Mouse (Mus musculus): ENCODE data around the gene Hrh1. TPM values are rescaled to one million over a fixed set of nuclear protein-coding genes. Genes with fewer than 3 reads are reported as not detected.

The Hrh1 gene
- polyA plus RNA-seq, 1 experiment from 2014 or later = 0.47 TPM

DNA sequence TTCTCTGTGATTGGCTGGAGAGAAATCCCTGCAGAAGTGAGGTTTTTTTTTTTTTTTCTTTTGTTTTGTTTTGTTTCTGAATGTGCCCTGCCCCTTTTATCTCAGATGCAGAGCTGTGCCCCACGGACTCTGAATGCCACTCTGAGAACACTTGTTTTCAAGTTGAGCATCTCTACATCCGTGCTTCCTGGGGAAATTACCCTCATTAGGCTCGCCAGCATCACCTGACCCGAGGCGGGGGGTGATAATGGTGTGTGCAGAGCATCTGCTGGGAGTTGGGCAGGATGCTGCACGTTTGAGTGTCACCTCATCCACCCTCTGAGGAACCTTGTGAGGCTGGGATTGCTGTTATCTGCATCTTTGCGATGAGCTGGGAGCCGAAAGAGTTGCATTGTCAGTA is 14.2 kb downstream of the Hrh1 start:
- ATAC-seq (replicated peaks; ENCODE audit: low FRiP score) = no peak

DNA sequence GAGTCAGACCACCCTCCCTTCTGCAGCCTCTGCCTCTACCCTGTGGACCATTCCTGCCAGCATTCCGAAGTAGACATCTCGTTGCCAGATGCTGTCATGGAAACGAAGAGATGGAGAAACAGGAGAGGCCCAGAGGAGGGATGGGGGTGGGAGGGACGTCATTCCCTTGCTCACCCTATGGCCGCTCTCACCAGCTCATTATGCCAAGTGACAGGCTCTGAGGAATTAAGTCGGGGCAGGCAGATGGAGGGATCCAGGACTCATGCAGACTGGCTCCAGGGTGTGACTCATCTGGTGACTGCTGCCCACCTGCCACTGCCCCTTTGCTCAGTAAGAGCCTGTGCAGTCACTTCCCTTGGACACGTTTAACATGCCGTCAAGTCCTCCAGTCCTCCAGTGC is 16.8 kb downstream of the Hrh1 start:
- 65% methylated on average over 8 of the region's 8 CpGs for WGBS
- Histone ChIP-seq H3K4me3 (ENCODE audit: low read depth, low read length) (no peak overlapping the region), H3K36me3 (ENCODE audit: control insufficient read depth, insufficient read depth, low read length) (no peaks in the 10 kb centered on the region), H3K27me3 (ENCODE audit: control insufficient read depth, insufficient read depth, low read length) (no peaks in the 10 kb centered on the region), H3K4me2 (ENCODE audit: low read depth, low read length, severe bottlenecking) (no peak overlapping the region), H3K9ac (ENCODE audit: low read length) (no peak overlapping the region), H3K4me1 (replicated peaks; ENCODE audit: control insufficient read depth, insufficient read depth, low read length) (no peaks in the 10 kb centered on the region; the same call in 1 of the 2 replicates), H3K9me3 (ENCODE audit: control insufficient read depth, low read length) (no peaks in the 10 kb centered on the region), H3K27ac (ENCODE audit: low read depth, low read length) (no peak overlapping the region)
- no peak for ATAC-seq (replicated peaks; ENCODE audit: low FRiP score)
- no peak for DNase-seq (ENCODE audit: low spot score)

More for the DNA sequence above, 14.2 kb downstream of the Hrh1 start:
- H3K36me3 ChIP-seq (ENCODE audit: control insufficient read depth, insufficient read depth, low read length) = no peaks in the 10 kb centered on the region
- H3K27ac ChIP-seq (ENCODE audit: low read depth, low read length) = no peak overlapping the region
- no peak overlapping the region for H3K4me2 ChIP-seq (ENCODE audit: low read depth, low read length, severe bottlenecking)
- no peaks in the 10 kb centered on the region; the same call in 1 of the 2 replicates for H3K4me1 ChIP-seq (replicated peaks; ENCODE audit: control insufficient read depth, insufficient read depth, low read length)
- H3K9ac ChIP-seq (ENCODE audit: low read length) = no peak overlapping the region
- H3K9me3 ChIP-seq (ENCODE audit: control insufficient read depth, low read length) = no peaks in the 10 kb centered on the region
- WGBS = 57% methylated on average over 8 of the region's 8 CpGs
- DNase-seq (ENCODE audit: low spot score) = no peak
- H3K4me3 ChIP-seq (ENCODE audit: low read depth, low read length) = no peak overlapping the region
- H3K27me3 ChIP-seq (ENCODE audit: control insufficient read depth, insufficient read depth, low read length) = no peaks in the 10 kb centered on the region

DNA sequence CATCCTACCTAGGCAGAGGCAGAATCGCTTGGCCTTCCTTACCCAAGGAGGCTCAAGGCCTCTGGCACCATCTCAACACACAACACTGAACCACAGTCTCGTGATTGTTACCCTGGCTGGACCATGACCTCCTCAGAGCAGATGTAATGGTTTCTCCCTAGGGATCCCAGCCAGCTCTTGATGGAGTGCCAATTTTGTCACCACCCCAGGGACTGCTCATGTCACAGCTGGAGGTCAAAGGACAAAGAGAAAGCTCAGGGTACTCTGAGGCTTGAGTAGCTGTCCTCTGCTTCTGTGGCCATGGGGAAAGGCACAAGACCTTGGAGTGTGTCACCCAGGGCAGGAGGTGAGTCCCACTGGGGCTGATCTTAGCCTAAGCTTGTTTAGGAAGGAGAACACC is 20.3 kb downstream of the Hrh1 start:
- Histone ChIP-seq H3K9me3 (ENCODE audit: control insufficient read depth, low read length) (no peaks in the 10 kb centered on the region), H3K9ac (ENCODE audit: low read length) (no peak overlapping the region), H3K4me3 (ENCODE audit: low read depth, low read length) (no peak overlapping the region), H3K4me2 (ENCODE audit: low read depth, low read length, severe bottlenecking) (no peak overlapping the region), H3K36me3 (ENCODE audit: control insufficient read depth, insufficient read depth, low read length) (no peaks in the 10 kb centered on the region), H3K4me1 (replicated peaks; ENCODE audit: control insufficient read depth, insufficient read depth, low read length) (no peaks in the 10 kb centered on the region), H3K27me3 (ENCODE audit: control insufficient read depth, insufficient read depth, low read length) (no peaks in the 10 kb centered on the region), H3K27ac (ENCODE audit: low read depth, low read length) (no peak overlapping the region)
- ATAC-seq (replicated peaks; ENCODE audit: low FRiP score) (no peak), DNase-seq (ENCODE audit: low spot score) (no peak)
- WGBS = 85% methylated on average over 2 of the region's 2 CpGs

DNA sequence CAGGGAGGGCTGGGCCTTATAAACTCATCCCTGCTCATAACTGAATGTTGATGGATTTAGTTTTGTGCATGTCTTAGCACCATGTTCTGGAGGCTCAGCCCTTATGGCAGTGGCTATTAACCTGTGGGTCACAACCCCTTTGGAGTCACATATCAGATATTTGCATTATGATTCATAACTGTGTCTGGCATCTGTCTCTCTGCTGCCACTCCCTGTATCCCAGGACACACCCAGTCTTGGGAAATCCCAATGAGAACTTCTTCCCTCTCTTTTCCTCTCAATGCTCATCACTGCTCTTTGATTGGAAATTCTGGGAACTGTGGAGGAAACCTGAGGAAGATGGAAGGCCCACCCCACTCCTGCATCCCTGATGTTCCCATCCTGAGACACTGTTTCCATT is 23.3 kb downstream of the Hrh1 start:
- Histone ChIP-seq H3K9me3 (ENCODE audit: control insufficient read depth, low read length) (no peaks in the 10 kb centered on the region), H3K9ac (ENCODE audit: low read length) (no peak overlapping the region), H3K4me3 (ENCODE audit: low read depth, low read length) (no peak overlapping the region), H3K27me3 (ENCODE audit: control insufficient read depth, insufficient read depth, low read length) (no peaks in the 10 kb centered on the region), H3K4me2 (ENCODE audit: low read depth, low read length, severe bottlenecking) (no peak overlapping the region), H3K4me1 (replicated peaks; ENCODE audit: control insufficient read depth, insufficient read depth, low read length) (no peaks in the 10 kb centered on the region), H3K36me3 (ENCODE audit: control insufficient read depth, insufficient read depth, low read length) (no peaks in the 10 kb centered on the region), H3K27ac (ENCODE audit: low read depth, low read length) (no peak overlapping the region)
- DNase-seq (ENCODE audit: low spot score) = no peak
- ATAC-seq (replicated peaks; ENCODE audit: low FRiP score) = no peak

DNA sequence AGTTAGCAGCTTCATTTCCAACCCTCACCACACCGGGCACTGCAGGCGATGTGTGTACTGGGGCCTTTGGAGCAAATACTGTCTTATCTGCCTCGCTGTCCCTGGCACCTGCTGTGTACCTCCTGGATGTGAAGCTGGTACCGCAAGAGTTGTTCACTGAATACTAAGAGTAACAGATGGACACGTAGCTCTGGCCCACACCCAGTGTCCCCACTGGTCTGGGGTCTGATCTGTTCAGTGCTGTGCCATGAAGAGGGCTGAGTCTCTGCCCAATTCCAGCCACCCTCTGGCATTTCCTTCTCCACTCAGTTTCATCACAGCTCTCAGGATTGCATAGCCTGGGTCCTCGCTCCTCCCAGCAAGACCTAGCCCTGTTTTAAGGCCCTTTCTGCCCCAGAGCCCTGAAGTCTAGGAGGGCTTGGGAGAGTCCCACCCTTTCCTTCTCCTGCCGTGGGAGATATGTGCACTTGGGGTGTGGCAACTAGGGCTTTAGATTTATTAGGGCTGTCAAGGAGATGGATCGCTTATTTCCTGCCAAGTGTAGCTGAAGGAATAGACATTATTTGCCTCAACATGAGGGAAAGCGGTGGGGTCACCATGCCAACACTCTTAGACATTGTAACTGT is 25.4 kb downstream of the Hrh1 start:
- WGBS = 83% methylated on average over 9 of the region's 9 CpGs
- Histone ChIP-seq H3K27ac (ENCODE audit: low read depth, low read length) (no peak overlapping the region), H3K36me3 (ENCODE audit: control insufficient read depth, insufficient read depth, low read length) (no peaks in the 10 kb centered on the region), H3K9me3 (ENCODE audit: control insufficient read depth, low read length) (no peaks in the 10 kb centered on the region), H3K4me1 (replicated peaks; ENCODE audit: control insufficient read depth, insufficient read depth, low read length) (no peaks in the 10 kb centered on the region), H3K4me3 (ENCODE audit: low read depth, low read length) (no peak overlapping the region), H3K4me2 (ENCODE audit: low read depth, low read length, severe bottlenecking) (no peak overlapping the region), H3K27me3 (ENCODE audit: control insufficient read depth, insufficient read depth, low read length) (no peaks in the 10 kb centered on the region), H3K9ac (ENCODE audit: low read length) (no peak overlapping the region)
- no peak for DNase-seq (ENCODE audit: low spot score)
- no peak for ATAC-seq (replicated peaks; ENCODE audit: low FRiP score)

DNA sequence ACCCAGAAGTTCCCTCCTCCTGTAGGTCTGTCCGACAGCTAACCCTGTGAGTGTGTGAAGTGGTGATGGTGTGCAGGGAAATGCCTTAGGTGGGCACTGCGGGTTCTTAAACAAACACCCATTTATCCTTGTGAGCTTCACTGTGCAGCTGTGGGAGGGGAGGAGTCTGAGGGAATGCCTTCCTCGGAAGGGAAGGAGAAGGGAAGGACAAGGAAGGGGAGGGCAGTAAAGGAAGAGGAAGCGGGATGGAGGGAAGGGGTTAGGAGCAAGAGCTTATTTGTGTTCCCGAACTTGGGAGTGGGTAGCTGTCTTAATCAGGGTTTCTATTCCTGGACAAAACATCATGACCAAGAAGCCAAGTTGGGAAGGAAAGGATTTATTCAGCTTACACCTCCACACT is 27.6 kb downstream of the Hrh1 start:
- Histone ChIP-seq H3K4me3 (ENCODE audit: low read depth, low read length) (no peak overlapping the region), H3K9me3 (ENCODE audit: control insufficient read depth, low read length) (no peaks in the 10 kb centered on the region), H3K4me1 (replicated peaks; ENCODE audit: control insufficient read depth, insufficient read depth, low read length) (no peaks in the 10 kb centered on the region), H3K36me3 (ENCODE audit: control insufficient read depth, insufficient read depth, low read length) (no peaks in the 10 kb centered on the region), H3K9ac (ENCODE audit: low read length) (no peak overlapping the region), H3K27ac (ENCODE audit: low read depth, low read length) (no peak overlapping the region), H3K4me2 (ENCODE audit: low read depth, low read length, severe bottlenecking) (no peak overlapping the region), H3K27me3 (ENCODE audit: control insufficient read depth, insufficient read depth, low read length) (no peaks in the 10 kb centered on the region)
- 59% methylated on average over 5 of the region's 5 CpGs for WGBS
- DNase-seq (ENCODE audit: low spot score) (no peak), ATAC-seq (replicated peaks; ENCODE audit: low FRiP score) (no peak)

DNA sequence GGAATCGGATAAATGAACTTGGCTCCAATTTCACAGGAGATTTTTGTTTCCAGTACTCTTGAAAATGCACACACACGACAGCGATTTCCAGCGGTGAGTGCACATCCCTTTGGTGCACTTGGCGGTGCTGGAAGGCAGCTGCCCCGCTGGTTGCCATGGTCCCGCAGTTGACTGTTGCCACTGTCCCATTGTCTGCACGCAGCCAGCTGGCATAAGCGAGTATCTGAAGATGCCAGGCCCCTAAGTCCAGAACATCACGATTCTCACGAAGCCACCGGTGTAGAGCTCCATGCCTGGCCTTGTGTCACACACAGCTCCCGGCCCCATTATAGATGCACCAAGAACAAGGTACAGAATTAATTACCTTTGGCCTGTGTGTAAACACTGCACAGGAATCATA is 29.9 kb downstream of the Hrh1 start:
- no peak for ATAC-seq (replicated peaks; ENCODE audit: low FRiP score)

DNA sequence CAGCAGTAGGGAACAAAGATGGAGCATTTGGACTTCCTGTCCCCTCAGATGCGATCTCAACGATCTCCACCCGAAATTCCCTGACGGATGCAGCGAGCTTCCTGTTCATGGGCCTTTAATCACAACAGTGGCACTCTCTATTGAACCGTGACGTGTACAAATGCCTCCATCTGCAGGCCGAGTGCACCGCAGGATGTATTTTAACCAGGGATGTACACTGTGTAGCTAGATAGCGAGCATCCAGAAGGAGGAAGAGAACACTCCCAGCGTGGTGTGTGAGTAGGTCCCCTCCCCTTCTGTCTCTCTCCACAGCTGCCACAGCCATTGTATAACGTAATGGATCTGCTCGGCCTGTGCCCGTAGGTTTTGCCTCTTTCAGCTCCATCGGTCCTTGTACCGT is 31.1 kb downstream of the Hrh1 start:
- H3K9me3 ChIP-seq (ENCODE audit: control insufficient read depth, low read length) = no peaks in the 10 kb centered on the region
- WGBS = 86% methylated on average over 16 of the region's 16 CpGs
- H3K4me3 ChIP-seq (ENCODE audit: low read depth, low read length) = no peak overlapping the region
- no peak overlapping the region for H3K4me2 ChIP-seq (ENCODE audit: low read depth, low read length, severe bottlenecking)
- H3K27ac ChIP-seq (ENCODE audit: low read depth, low read length) = no peak overlapping the region
- H3K9ac ChIP-seq (ENCODE audit: low read length) = no peak overlapping the region
- H3K36me3 ChIP-seq (ENCODE audit: control insufficient read depth, insufficient read depth, low read length) = no peaks in the 10 kb centered on the region
- H3K27me3 ChIP-seq (ENCODE audit: control insufficient read depth, insufficient read depth, low read length) = no peaks in the 10 kb centered on the region
- DNase-seq (ENCODE audit: low spot score) (no peak), ATAC-seq (replicated peaks; ENCODE audit: low FRiP score) (no peak)
- no peaks in the 10 kb centered on the region; the same call in 1 of the 2 replicates for H3K4me1 ChIP-seq (replicated peaks; ENCODE audit: control insufficient read depth, insufficient read depth, low read length)

More for the DNA sequence above, 29.9 kb downstream of the Hrh1 start:
- WGBS = 89% methylated on average over 13 of the region's 13 CpGs
- Histone ChIP-seq H3K9ac (ENCODE audit: low read length) (no peak overlapping the region), H3K27me3 (ENCODE audit: control insufficient read depth, insufficient read depth, low read length) (no peaks in the 10 kb centered on the region), H3K4me1 (replicated peaks; ENCODE audit: control insufficient read depth, insufficient read depth, low read length) (no peaks in the 10 kb centered on the region), H3K4me2 (ENCODE audit: low read depth, low read length, severe bottlenecking) (no peak overlapping the region), H3K4me3 (ENCODE audit: low read depth, low read length) (no peak overlapping the region), H3K27ac (ENCODE audit: low read depth, low read length) (no peak overlapping the region), H3K36me3 (ENCODE audit: control insufficient read depth, insufficient read depth, low read length) (no peaks in the 10 kb centered on the region), H3K9me3 (ENCODE audit: control insufficient read depth, low read length) (no peaks in the 10 kb centered on the region)
- DNase-seq (ENCODE audit: low spot score) = no peak

DNA sequence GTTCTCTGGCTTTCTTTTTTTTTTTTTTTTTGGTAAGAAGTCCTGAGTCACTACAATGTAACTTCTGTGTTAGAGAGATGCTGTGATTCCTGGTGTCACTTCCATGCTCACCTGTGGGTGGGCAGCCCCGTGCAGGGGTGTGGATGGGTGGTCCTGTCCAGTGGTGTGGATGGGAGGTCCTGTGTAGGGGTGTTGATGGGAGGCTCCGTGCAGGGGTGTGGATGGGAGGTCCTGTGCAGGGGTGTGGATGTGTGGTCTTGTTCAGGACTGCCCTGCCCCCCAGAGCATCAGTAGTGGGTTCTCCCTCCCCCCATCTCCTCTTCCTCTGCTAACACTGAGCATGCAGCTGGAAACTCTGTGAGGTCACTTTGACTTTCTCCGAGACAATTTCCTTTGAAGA is 34.9 kb downstream of the Hrh1 start:
- WGBS = 35% methylated on average over 3 of the region's 3 CpGs
- Histone ChIP-seq H3K9me3 (ENCODE audit: control insufficient read depth, low read length) (no peaks in the 10 kb centered on the region), H3K4me2 (ENCODE audit: low read depth, low read length, severe bottlenecking) (no peak overlapping the region), H3K4me3 (ENCODE audit: low read depth, low read length) (no peak overlapping the region), H3K27me3 (ENCODE audit: control insufficient read depth, insufficient read depth, low read length) (no peaks in the 10 kb centered on the region), H3K36me3 (ENCODE audit: control insufficient read depth, insufficient read depth, low read length) (no peaks in the 10 kb centered on the region), H3K27ac (ENCODE audit: low read depth, low read length) (no peak overlapping the region), H3K9ac (ENCODE audit: low read length) (no peak overlapping the region), H3K4me1 (replicated peaks; ENCODE audit: control insufficient read depth, insufficient read depth, low read length) (no peaks in the 10 kb centered on the region; the same call in 1 of the 2 replicates)
- no peak for ATAC-seq (replicated peaks; ENCODE audit: low FRiP score)
- DNase-seq (ENCODE audit: low spot score) = no peak
